Mouse (Mus musculus): Measurements from ENCODE around the gene Calm2.

Calm2 gene

DNA sequence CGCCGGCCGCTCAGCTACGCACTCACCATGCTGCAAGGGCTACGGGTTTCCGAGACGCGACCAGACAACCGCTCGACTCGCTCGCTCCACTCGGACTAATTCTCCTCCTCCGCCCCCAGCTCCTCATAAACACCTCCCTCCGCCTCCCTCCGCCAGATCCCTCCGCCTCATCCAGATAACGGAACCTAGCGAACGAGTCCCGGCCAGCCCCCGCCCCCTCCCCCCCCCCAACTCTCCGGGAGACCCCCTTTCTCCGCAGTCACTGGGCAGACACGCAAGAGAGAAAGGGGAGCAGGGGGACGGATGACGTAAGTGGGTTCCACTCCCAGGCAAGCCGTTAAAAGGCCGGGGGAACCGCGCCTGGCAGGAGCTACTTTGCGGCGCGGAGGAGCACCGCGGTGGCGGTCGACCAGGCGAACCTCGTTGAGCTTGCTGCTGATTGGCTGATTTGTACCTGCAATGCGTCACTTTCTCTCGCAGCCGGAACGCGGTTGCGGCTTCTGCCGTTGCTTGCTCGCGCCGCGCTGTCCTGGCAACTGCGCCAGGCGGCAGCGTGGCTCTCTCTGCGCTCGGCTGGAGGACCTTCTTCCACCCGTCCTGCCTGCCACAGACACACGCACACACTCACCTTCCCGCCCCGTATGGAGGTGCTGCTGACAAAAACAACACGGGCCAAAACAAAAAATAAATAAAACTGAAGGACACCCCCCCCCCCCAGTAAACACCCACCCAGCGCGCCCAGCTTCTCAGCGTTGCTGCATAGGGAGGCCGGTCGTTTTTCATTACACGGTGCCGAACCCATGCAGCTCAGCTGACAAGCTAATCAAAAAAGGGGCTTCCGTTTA, at the start of gene Calm2:
Gene Calm2, minus strand, starts transcription at position 169 of the 845 bp plus-strand sequence.
- peak; percentile 98 for DNase-seq (ENCODE audit: low spot score in 2 of 2)

GRCm38 (mm10) chr17:87495504-87495903, 48.8 kb upstream of the Calm2 start:
- no peak for DNase-seq (ENCODE audit: low spot score in 2 of 2)

- no peak for DNase-seq (ENCODE audit: low spot score in 2 of 2)
Observed at GRCm38 (mm10) chr17:87494310-87494709, 47.6 kb upstream of the Calm2 start.

- no peak for DNase-seq (ENCODE audit: low spot score in 2 of 2)
Observed at GRCm38 (mm10) chr17:87492286-87492685, 45.6 kb upstream of the Calm2 start.

DNA sequence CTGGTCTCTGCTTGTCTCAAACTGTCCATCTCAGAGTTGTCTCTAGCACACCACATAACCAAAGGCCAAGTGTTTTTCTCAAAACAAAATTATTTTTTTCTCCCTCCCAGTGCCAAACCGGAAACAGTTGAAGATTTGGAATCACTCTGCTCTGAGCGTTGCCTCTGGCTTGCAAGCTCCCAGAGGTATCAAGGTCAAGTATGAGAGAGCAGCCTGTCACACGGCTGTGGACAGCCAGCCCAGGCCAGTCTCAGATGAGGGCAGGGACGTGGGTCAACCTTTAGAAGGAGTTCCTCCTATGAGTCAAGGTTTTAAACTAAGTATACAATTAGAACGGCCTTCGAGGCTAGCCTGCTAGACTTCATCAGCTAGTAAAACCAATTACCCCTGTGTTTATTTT, 43.6 kb upstream of the Calm2 start:
- no peak for DNase-seq (ENCODE audit: low spot score in 2 of 2)

DNA sequence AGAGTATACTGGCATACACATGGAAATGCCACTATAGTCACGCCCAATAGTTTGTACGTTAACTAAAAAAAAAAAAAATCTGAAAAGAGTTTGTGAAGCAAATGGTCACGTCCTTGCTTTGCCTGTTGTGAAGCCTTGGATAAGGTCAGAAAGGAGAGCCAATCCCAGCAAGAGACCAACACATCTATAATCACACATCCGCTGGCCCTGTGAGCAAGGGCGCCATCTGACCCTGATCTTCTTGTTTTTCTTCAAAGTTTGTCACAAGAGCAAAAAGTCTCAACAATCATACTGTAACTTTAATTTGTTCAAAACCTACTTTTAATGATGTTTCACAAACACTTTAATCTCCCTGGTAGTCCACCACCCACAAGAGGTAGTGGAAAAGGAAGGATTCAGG, 39.0 kb upstream of the Calm2 start:
- DNase-seq (ENCODE audit: low spot score in 2 of 2) = no peak

DNA sequence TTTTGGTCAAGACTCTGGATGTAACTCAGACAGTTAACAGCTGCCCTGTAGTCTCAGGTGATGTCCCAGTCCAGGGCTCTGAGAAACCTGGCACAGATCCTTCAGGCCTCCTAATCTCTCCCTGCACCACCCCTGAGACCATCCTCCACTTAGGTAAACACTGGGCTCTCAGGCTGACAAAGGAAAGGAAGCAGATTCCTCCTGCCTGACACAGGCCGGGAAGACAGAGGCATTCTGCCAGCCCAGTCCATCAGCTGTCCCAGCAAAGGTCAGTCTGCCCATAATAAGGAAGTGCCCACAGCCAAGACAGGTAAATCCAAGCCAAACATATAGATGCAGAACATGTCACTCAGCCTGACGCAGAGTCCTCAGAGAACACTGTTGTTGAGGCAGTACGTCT, 36.1 kb upstream of the Calm2 start:
- no peak for DNase-seq (ENCODE audit: low spot score in 2 of 2)

DNA sequence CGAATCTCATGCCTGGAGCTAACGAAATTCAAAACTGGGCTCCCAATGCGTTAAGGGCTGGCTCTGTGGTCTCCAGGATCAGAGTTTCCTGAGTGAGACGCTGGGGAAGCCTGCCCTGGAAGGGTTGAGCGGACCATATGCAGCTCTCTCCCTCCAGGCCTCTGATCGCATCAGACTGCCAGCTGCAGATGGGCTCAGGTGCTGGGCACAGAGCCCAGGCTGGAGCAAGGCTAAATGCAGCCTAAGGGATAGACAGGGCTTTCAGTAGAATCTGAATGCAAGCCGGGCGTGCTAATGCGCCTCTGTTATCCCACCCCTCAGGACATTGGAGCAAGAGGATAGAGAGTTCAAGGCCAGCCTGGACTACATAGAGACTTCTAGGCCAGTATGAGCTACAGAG, 31.8 kb upstream of the Calm2 start:
- DNase-seq (ENCODE audit: low spot score in 2 of 2) = no peak

DNA sequence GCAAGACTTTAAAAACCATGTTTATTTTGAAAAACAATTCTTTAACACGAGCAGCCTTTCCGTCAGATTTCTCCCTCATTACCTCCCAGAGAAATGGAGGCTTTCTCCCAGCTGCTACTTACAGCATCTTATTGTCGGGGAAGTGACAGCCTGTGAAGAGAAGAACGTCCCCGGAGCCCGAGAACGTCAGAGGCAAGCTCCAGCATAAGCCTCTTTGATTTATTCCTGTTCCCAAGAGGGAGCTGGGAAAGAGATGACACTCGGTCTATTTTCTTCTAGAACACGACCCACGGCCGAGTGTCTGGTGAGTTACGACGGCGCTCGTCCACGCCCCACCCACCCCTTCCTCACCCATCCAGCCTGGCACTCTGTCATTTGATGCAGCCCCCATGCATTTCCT, 30.9 kb upstream of the Calm2 start:
- no peak for DNase-seq (ENCODE audit: low spot score in 2 of 2)

- DNase-seq (ENCODE audit: low spot score in 2 of 2) = no peak
Observed at GRCm38 (mm10) chr17:87475356-87475755, 28.6 kb upstream of the Calm2 start.

- DNase-seq (ENCODE audit: low spot score in 2 of 2) = no peak
Observed at GRCm38 (mm10) chr17:87474501-87474795, 27.7 kb upstream of the Calm2 start.

DNA sequence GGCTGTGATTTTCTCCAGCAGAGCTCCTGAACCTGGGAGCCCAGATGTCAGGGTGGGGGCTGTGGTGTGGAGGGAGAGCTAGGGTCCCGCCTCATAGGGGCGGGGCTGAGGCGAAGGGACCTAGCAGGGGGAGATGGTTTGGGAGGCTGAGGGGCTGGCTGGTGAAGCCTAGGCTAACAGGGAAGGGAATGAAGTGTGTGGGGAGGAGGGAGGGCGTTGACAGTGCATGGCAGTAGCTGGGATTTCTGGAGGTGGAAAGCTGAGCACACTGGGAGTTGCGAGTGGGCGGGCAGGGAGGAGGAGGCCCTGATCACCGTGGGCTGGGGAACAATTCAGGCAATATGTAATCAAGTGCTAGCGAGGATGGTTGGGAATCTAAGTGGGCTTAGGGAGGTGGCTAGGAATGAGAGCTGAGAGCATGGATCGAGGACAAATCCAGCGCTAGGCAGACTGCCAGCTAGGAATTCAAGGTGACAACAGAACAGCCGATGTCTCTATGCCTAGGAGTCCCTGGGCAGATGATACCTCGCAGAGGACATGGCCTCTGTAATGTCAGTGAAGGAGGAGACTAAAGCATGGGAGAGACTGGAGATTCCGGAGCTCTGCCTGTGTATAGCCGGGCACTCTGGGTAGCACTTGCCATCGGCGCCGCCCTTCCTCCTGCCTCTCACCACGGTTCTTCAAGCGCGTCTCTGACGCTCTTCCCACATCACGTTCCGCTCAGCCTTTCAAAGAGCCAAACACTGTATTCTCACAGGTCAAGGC, 27.2 kb upstream of the Calm2 start:
- no peak for DNase-seq (ENCODE audit: low spot score in 2 of 2)

GRCm38 (mm10) chr17:87473441-87473735, 26.7 kb upstream of the Calm2 start:
- DNase-seq (ENCODE audit: low spot score in 2 of 2) = no peak

- DNase-seq (ENCODE audit: low spot score in 2 of 2) = no peak
Observed at GRCm38 (mm10) chr17:87472879-87473278, 26.1 kb upstream of the Calm2 start.

- DNase-seq (ENCODE audit: low spot score in 2 of 2) = no peak
Observed at GRCm38 (mm10) chr17:87471661-87472060, 24.9 kb upstream of the Calm2 start.

DNA sequence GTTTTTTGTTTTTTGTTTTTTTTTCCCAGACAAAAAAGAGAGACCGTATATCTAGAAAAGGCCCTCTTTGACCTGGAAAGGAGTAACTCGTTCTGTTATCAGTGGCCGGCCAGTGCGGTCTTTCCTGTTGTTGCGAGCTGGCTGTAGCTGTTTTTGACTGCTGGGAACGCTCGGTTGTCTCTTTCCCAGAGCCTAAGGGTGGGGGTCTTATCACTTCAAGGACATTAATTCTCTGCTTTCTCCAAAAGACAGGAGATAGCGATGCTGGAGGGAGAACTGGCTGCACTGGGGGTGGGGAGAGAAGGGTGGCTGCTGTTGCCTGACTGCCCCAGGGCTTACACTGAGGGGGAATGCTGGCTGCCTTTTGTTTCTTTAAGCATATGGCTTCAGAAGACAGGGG, 24.1 kb upstream of the Calm2 start:
- no peak for DNase-seq (ENCODE audit: low spot score in 2 of 2)

DNA sequence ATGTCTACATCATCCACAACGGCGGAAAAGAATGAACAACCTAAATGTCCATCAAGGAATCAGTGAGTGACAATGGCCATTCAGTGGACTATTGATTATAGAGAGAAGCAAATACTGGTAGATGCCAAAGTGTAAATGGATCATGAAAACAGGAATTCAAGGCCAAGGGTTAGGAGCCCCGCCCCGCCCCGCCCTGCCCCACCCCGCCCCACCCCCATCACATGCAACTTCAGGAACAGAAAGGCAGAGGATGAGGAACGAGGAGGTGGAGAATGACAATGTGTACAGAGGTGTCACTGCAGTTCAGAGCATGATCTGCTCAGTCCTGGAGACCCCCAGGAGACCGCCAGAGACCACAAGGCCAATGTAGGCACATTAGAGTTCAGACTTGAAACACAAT, 23.5 kb upstream of the Calm2 start:
- no peak for DNase-seq (ENCODE audit: low spot score in 2 of 2)

GRCm38 (mm10) chr17:87469428-87469827, 22.7 kb upstream of the Calm2 start:
- DNase-seq (ENCODE audit: low spot score in 2 of 2) = no peak

GRCm38 (mm10) chr17:87468616-87469015, 21.9 kb upstream of the Calm2 start:
- no peak for DNase-seq (ENCODE audit: low spot score in 2 of 2)

DNA sequence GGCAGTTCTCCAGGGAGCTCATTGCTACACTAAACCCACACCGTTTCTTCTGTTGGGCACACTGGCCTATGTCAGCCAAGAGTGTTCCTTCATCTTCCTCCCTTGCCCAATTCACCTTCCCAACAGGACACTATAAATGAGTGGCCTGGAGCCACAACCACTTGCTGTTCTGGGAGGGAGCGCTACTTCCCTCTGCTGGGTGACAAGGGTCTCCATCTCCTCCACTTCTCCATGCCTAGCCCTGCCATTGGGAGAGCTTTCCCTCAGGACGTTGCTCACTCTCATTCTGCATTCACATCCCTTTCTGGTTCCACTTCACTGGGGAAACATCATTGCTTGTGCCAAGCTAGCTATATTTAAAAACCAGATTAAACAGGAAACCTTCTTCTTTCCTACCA, 14.8 kb upstream of the Calm2 start:
- no peak for DNase-seq (ENCODE audit: low spot score in 2 of 2)

- DNase-seq (ENCODE audit: low spot score in 2 of 2) = no peak
Observed at GRCm38 (mm10) chr17:87460669-87461498, 14.1 kb upstream of the Calm2 start.

- DNase-seq (ENCODE audit: low spot score in 2 of 2) = no peak
Observed at GRCm38 (mm10) chr17:87459750-87460668, 13.3 kb upstream of the Calm2 start.
